In genomic region chr10:112001756-112002520, GRCm38 (mm10) we compare ENCODE assay signal across 16 mouse cellular contexts. TPM values are rescaled to one million over a fixed set of nuclear protein-coding genes. Genes with fewer than 3 reads are reported as not detected.
A peak's percentile ranks its signal among the peaks of the same experiment; 100 is the strongest.
DNase-seq lines count a peak whose midpoint lies in the region; ATAC-seq and TF ChIP-seq lines count a peak whose summit lies in the region.
"Had no signal": no experiment of that assay in that cellular context is flagged by ENCODE, and none has a peak within 500 bp of the region (broad histone marks: within the 10 kb centered on the region; RNA-seq: fewer than 3 reads in every experiment).

No protein-coding gene starts in this region.

- WGBS in spleen, adult 2 months, result 14% methylated on average over 9 of the region's 9 CpGs
- 25% methylated on average over 9 of the region's 9 CpGs for WGBS in liver, embryonic 15.5 days (ENCODE audit: insufficient replicate concordance)
- 55% methylated on average over 9 of the region's 9 CpGs for WGBS in small intestine, adult 2 months

- no peaks in the 10 kb centered on the region for H3K9me3 ChIP-seq in liver, embryonic 15.5 days (replicated peaks)
- H3K9me3 ChIP-seq: hindbrain, embryonic 12.5 days had no signal

- 0 out of 2 replicates have a peak, but pooled peaks have one; percentile 32 for ATAC-seq in liver, embryonic 15.5 days (ENCODE audit: insufficient read depth)
- ATAC-seq: midbrain, embryonic 16.5 days had no signal

- H3K4me3 ChIP-seq in spleen, adult 2 months (ENCODE audit: extremely low read depth, insufficient read depth, insufficient read length), result peak overlapping the region; percentile 36; the same call in 1 of the 2 replicates
- H3K4me3 ChIP-seq in bone marrow macrophage, adult 2 months (ENCODE audit: insufficient read depth, low read length), result peak overlapping the region; percentile 52
- H3K4me3 ChIP-seq in liver, embryonic 15.5 days (replicated peaks), result peak overlapping the region; percentile 16; the same call in 1 of the 2 replicates
- peak overlapping the region; percentile 36 for H3K4me3 ChIP-seq in small intestine, adult 2 months (ENCODE audit: low read depth, low read length)
- H3K4me3 ChIP-seq: hindbrain, embryonic 12.5 days had no signal

- TF ChIP-seq POLR2A in spleen, adult 2 months (IDR thresholded peaks at IDR 0.05; ENCODE audit: low read depth, low read length), result no peak
- TF ChIP-seq POLR2A in bone marrow macrophage, adult 2 months (IDR thresholded peaks at IDR 0.05; ENCODE audit: borderline replicate concordance, low read depth, low read length), result no peak
- TF ChIP-seq POLR2A in small intestine, adult 2 months (IDR thresholded peaks at IDR 0.05; ENCODE audit: low read depth, low read length), result no peak

- H3K4me1 ChIP-seq in spleen, adult 2 months (ENCODE audit: control insufficient read depth, insufficient read depth, insufficient read length), result peaks cover 16% of the 10 kb centered on the region
- H3K4me1 ChIP-seq in bone marrow macrophage, adult 2 months (ENCODE audit: control insufficient read depth, insufficient read depth, low read length), result peaks cover 33% of the 10 kb centered on the region
- peaks cover 31% of the 10 kb centered on the region for H3K4me1 ChIP-seq in liver, embryonic 15.5 days (replicated peaks)
- peaks cover 4% of the 10 kb centered on the region; the same call in 1 of the 2 replicates for H3K4me1 ChIP-seq in small intestine, adult 2 months (ENCODE audit: control insufficient read depth, insufficient read depth, insufficient read length, low read length)
- H3K4me1 ChIP-seq: hindbrain, embryonic 12.5 days had no signal

- H3K36me3 ChIP-seq in spleen, adult 2 months (ENCODE audit: control insufficient read depth, insufficient read depth, low read length), result no peaks in the 10 kb centered on the region
- H3K36me3 ChIP-seq in liver, embryonic 15.5 days (replicated peaks), result no peaks in the 10 kb centered on the region
- H3K36me3 ChIP-seq in small intestine, adult 2 months (ENCODE audit: control insufficient read depth, insufficient read depth, low read length), result no peaks in the 10 kb centered on the region
- H3K36me3 ChIP-seq: hindbrain, embryonic 12.5 days had no signal

- peak overlapping the region; percentile 58 for H3K4me2 ChIP-seq in liver, embryonic 15.5 days
- H3K4me2 ChIP-seq: hindbrain, embryonic 12.5 days had no signal

- no peak overlapping the region for H3K9ac ChIP-seq in liver, embryonic 15.5 days
- H3K9ac ChIP-seq: hindbrain, embryonic 12.5 days had no signal

- TF ChIP-seq CTCF in spleen, adult 2 months (IDR thresholded peaks at IDR 0.05; ENCODE audit: extremely low read depth, insufficient read depth, insufficient read length, insufficient replicate concordance), result no peak
- no peak for TF ChIP-seq CTCF in bone marrow macrophage, adult 2 months (IDR thresholded peaks at IDR 0.05; ENCODE audit: low read depth, low read length)
- no peak for TF ChIP-seq CTCF in small intestine, adult 2 months (IDR thresholded peaks at IDR 0.05; ENCODE audit: extremely low read depth, insufficient read length, insufficient replicate concordance, low read depth, low read length)

- DNase-seq in spleen, adult 2 months (ENCODE audit: low read depth in 1 of 2, low spot score in 2 of 2), result no peak
- no peak for DNase-seq in spleen, adult 12 weeks (ENCODE audit: low spot score)
- no peak for DNase-seq in adrenal gland, postnatal 36 days
- DNase-seq in adrenal gland, adult 2 months, result no peak
- no peak for DNase-seq in lung, postnatal 36 days
- DNase-seq: adrenal gland, adult 8-10 months; gastrocnemius, postnatal 25 days had no signal

- no peaks in the 10 kb centered on the region for H3K27me3 ChIP-seq in spleen, adult 2 months (ENCODE audit: control insufficient read depth, insufficient read depth, low read length)
- no peaks in the 10 kb centered on the region for H3K27me3 ChIP-seq in liver, embryonic 15.5 days
- no peaks in the 10 kb centered on the region for H3K27me3 ChIP-seq in small intestine, adult 2 months (ENCODE audit: control insufficient read depth, insufficient read depth, low read length)
- H3K27me3 ChIP-seq: hindbrain, embryonic 12.5 days had no signal

- peak overlapping the region; percentile 62 for H3K27ac ChIP-seq in spleen, adult 2 months (ENCODE audit: insufficient read depth, low read length)
- peak overlapping the region; percentile 86 for H3K27ac ChIP-seq in bone marrow macrophage, adult 2 months (ENCODE audit: insufficient read depth, low read depth, low read length)
- peak overlapping the region; percentile 70 for H3K27ac ChIP-seq in liver, embryonic 15.5 days (replicated peaks)
- H3K27ac ChIP-seq in small intestine, adult 2 months (ENCODE audit: insufficient read depth, low read depth, low read length), result peak overlapping the region; percentile 77
- H3K27ac ChIP-seq: hindbrain, embryonic 12.5 days had no signal

RNA-seq across cellular contexts. Expression of gene Glipr1, which starts 0.5 kb away (rescaled TPM):
- polyA plus RNA-seq in spleen, adult 2 months (2012; rRNA removed), result 26.0 and 30.3 TPM in 2 replicates
- polyA plus RNA-seq in bone marrow macrophage, adult 2 months (2012; ENCODE audit: insufficient read depth, insufficient read length, missing spikeins), result 788 and 790 TPM in 2 replicates
- polyA plus RNA-seq in liver, embryonic 15.5 days (2015; fragmentation: Nextera tagmentation; extraction: Ambion mirVana), result 9.8 and 10.7 TPM in 2 replicates
- 11.2 and 13.2 TPM in 2 replicates for polyA plus RNA-seq in small intestine, adult 2 months (2012; rRNA removed)
- 1 to 10 TPM; 1.5 to 2.1 TPM for total RNA-seq in adrenal gland, postnatal 36 days (2021)
- 1 to 10 TPM; 2.9 to 4.6 TPM for total RNA-seq in adrenal gland, adult 2 months (2021)
- 0.32 and 0.67 TPM in 2 replicates for polyA plus RNA-seq in adrenal gland, adult 2 months (2012; rRNA removed)
- total RNA-seq: gastrocnemius, postnatal 25 days had no signal

RNA-seq across cellular contexts. Expression of gene Krr1, which starts 29.5 kb away (rescaled TPM):
- polyA plus RNA-seq in spleen, adult 2 months (2012; rRNA removed), result 2.3 and 3.1 TPM in 2 replicates
- 16.8 and 19.4 TPM in 2 replicates for polyA plus RNA-seq in bone marrow macrophage, adult 2 months (2012; ENCODE audit: insufficient read depth, insufficient read length, missing spikeins)
- 18.0 and 18.3 TPM in 2 replicates for polyA plus RNA-seq in liver, embryonic 15.5 days (2015; fragmentation: Nextera tagmentation; extraction: Ambion mirVana)
- 0.83 and 1.2 TPM in 2 replicates for polyA plus RNA-seq in small intestine, adult 2 months (2012; rRNA removed)
- total RNA-seq in adrenal gland, postnatal 36 days (2021), result 10 to 100 TPM; 39.0 to 41.5 TPM
- total RNA-seq in adrenal gland, adult 2 months (2021), result 10 to 100 TPM; 34.1 to 38.6 TPM
- polyA plus RNA-seq in adrenal gland, adult 2 months (2012; rRNA removed), result 1.0 and 2.0 TPM in 2 replicates

RNA-seq across cellular contexts. Expression of gene Glipr1l1, which starts 58.1 kb away (rescaled TPM):
- not detected in 2 replicates for polyA plus RNA-seq in spleen, adult 2 months (2012; rRNA removed)
- polyA plus RNA-seq in bone marrow macrophage, adult 2 months (2012; ENCODE audit: insufficient read depth, insufficient read length, missing spikeins), result not detected in 2 replicates
- not detected in 2 replicates for polyA plus RNA-seq in liver, embryonic 15.5 days (2015; fragmentation: Nextera tagmentation; extraction: Ambion mirVana)
- not detected in 2 replicates for polyA plus RNA-seq in small intestine, adult 2 months (2012; rRNA removed)
- total RNA-seq in adrenal gland, postnatal 36 days (2021), result not detected
- total RNA-seq in adrenal gland, adult 2 months (2021), result not detected
- not detected in 2 replicates for polyA plus RNA-seq in adrenal gland, adult 2 months (2012; rRNA removed)
- total RNA-seq: adrenal gland, adult 8-10 months; gastrocnemius, postnatal 25 days; left cerebral cortex, postnatal 36 days had no signal
- polyA plus RNA-seq: heart, embryonic 14.5 days; hindbrain, embryonic 12.5 days; lung, postnatal 0 days; neural tube, embryonic 14.5 days had no signal

Comparison
In these comparisons a context has a peak if more than half of its experiments do, and no peak if none do; other contexts are left out.
1. RNA of gene Glipr1, which starts 0.5 kb away (polyA plus RNA-seq): 788 to 790 TPM in bone marrow macrophage, adult 2 months; 26.0 to 30.3 TPM in spleen, adult 2 months, 11.2 to 13.2 TPM in small intestine, adult 2 months, 9.8 to 10.7 TPM in liver, embryonic 15.5 days and 0.32 to 0.67 TPM in adrenal gland, adult 2 months; every median in the first group is over 10 times any median in the second.
2. Peak in every context shown above with its lines, with median percentiles within 50 percentile points of each other: H3K27ac ChIP-seq and H3K4me3 ChIP-seq.